Mouse (Mus musculus): ENCODE results near the gene Fut7.

The Fut7 gene

GRCm38 (mm10) chr2:25425481-25425880 is 2.4 kb downstream of the Fut7 start:
- no peak for DNase-seq (ENCODE audit: low read depth, low spot score)

GRCm38 (mm10) chr2:25426721-25427191 is 3.7 kb downstream of the Fut7 start:
- DNase-seq (ENCODE audit: low read depth, low spot score): peak; percentile 49

GRCm38 (mm10) chr2:25427256-25427655 is 4.2 kb downstream of the Fut7 start:
- no peak for DNase-seq (ENCODE audit: low read depth, low spot score)

- peak; percentile 77 for DNase-seq (ENCODE audit: low read depth, low spot score)
Measured at GRCm38 (mm10) chr2:25428442-25429236, 5.6 kb downstream of the Fut7 start, which contains the start of gene Abca2. Gene Abca2, plus strand, starts transcription at chr2:25428703.

- DNase-seq (ENCODE audit: low read depth, low spot score): no peak
Measured at GRCm38 (mm10) chr2:25429435-25430180, 6.5 kb downstream of the Fut7 start.

GRCm38 (mm10) chr2:25430395-25431233 is 7.5 kb downstream of the Fut7 start:
- DNase-seq (ENCODE audit: low read depth, low spot score): no peak

- no peak for DNase-seq (ENCODE audit: low read depth, low spot score)
Measured at GRCm38 (mm10) chr2:25431308-25431855, 8.3 kb downstream of the Fut7 start.

- no peak for DNase-seq (ENCODE audit: low read depth, low spot score)
Measured at GRCm38 (mm10) chr2:25432326-25433098, 9.4 kb downstream of the Fut7 start.

GRCm38 (mm10) chr2:25433101-25433500 is 10.0 kb downstream of the Fut7 start:
- no peak for DNase-seq (ENCODE audit: low read depth, low spot score)

- no peak for DNase-seq (ENCODE audit: low read depth, low spot score)
Measured at GRCm38 (mm10) chr2:25434292-25434691, 11.2 kb downstream of the Fut7 start.

GRCm38 (mm10) chr2:25436286-25436820 is 13.3 kb downstream of the Fut7 start:
- no peak for DNase-seq (ENCODE audit: low read depth, low spot score)

- no peak for DNase-seq (ENCODE audit: low read depth, low spot score)
Measured at GRCm38 (mm10) chr2:25441067-25441466, 18.0 kb downstream of the Fut7 start.

- DNase-seq (ENCODE audit: low read depth, low spot score): no peak
Measured at GRCm38 (mm10) chr2:25442682-25443081, 19.6 kb downstream of the Fut7 start.

GRCm38 (mm10) chr2:25450853-25451647 is 28.0 kb downstream of the Fut7 start:
- no peak for DNase-seq (ENCODE audit: low read depth, low spot score)

- no peak for DNase-seq (ENCODE audit: low read depth, low spot score)
Measured at GRCm38 (mm10) chr2:25452951-25453350, 29.9 kb downstream of the Fut7 start.

GRCm38 (mm10) chr2:25456205-25456953 is 33.3 kb downstream of the Fut7 start, which contains the start of gene Clic3:
Gene Clic3, plus strand, starts transcription at chr2:25456838.
- DNase-seq (ENCODE audit: low read depth, low spot score): no peak

- DNase-seq (ENCODE audit: low read depth, low spot score): no peak
Measured at GRCm38 (mm10) chr2:25457022-25457896, 34.2 kb downstream of the Fut7 start.

GRCm38 (mm10) chr2:25458911-25459310 is 35.8 kb downstream of the Fut7 start:
- DNase-seq (ENCODE audit: low read depth, low spot score): no peak

Data from WW6 (cell line).